Mouse (Mus musculus): ENCODE data around the gene Itga2. TPM values are rescaled to one million over a fixed set of nuclear protein-coding genes. Genes with fewer than 3 reads are reported as not detected.

Gene Itga2
- total and polyA plus RNA-seq, 3 experiments = not detected

- Histone ChIP-seq H3K27ac (ENCODE audit: insufficient read depth, low read depth) (no peak overlapping the region), H3K4me3 (replicated peaks in 1 of 3; ENCODE audit: low read depth in 2 of 3, low read length in 2 of 3, poor library complexity in 1 of 3) (no peak overlapping the region), H3K27me3 (replicated peaks) (no peaks in the 10 kb centered on the region), H3K9ac (ENCODE audit: insufficient read depth, low read depth) (no peak overlapping the region), H3K4me2 (ENCODE audit: insufficient read depth, low read depth, poor library complexity, severe bottlenecking) (peak overlapping the region; percentile 45; the same call in 1 of the 2 replicates), H3K79me2 (replicated peaks; ENCODE audit: control insufficient read depth, extremely low read depth, insufficient read depth, poor library complexity, severe bottlenecking) (no peaks in the 10 kb centered on the region), H3K4me1 (ENCODE audit: control insufficient read depth in 1 of 2, insufficient read depth in 2 of 2) (no peaks in the 10 kb centered on the region), H3K36me3 (replicated peaks in 1 of 2; ENCODE audit: control insufficient read depth in 1 of 2, insufficient read depth in 1 of 2, low read length in 1 of 2) (no peaks in the 10 kb centered on the region), H3K9me3 (replicated peaks; ENCODE audit: low read length) (no peaks in the 10 kb centered on the region)
- in situ Hi-C loops (cut with MboI; ENCODE audit: low pct_ligation_motif_present, low pct_unique_long_range_greater_than_20kb, low sequenced_read_pairs) (loop anchor here (5.0 kb wide), 1 partner anchor 137 kb away; no protein-coding TSS in a partner anchor), dilution Hi-C loops (cut with MboI; ENCODE audit: extremely low pct_ligation_motif_present, extremely low pct_unique_long_range_greater_than_20kb, low sequenced_read_pairs) (no loop called here)
- TF ChIP-seq MYC (IDR thresholded peaks at IDR 0.05; ENCODE audit: low read depth, low read length) = no peak
- TF ChIP-seq KAT2A (IDR thresholded peaks at IDR 0.05; ENCODE audit: insufficient replicate concordance, low read length) = no peak
- TF ChIP-seq ZNF384 (IDR thresholded peaks at IDR 0.05; ENCODE audit: low read depth, low read length) = no peak
- peak; percentile 58 to 98; a peak in 3 of 4 replicates for TF ChIP-seq CTCF (conservative IDR thresholded peaks at IDR 0.05 in 1 of 2, IDR thresholded peaks at IDR 0.05 in 1 of 2; ENCODE audit: low read depth in 2 of 2, low read length in 2 of 2)
- TF ChIP-seq HCFC1 (IDR thresholded peaks at IDR 0.05; ENCODE audit: low read depth, low read length) = no peak
- TF ChIP-seq USF1 (IDR thresholded peaks at IDR 0.05; ENCODE audit: low read depth, low read length) = no peak
- no peak for TF ChIP-seq MAZ (IDR thresholded peaks at IDR 0.05; ENCODE audit: low read depth, low read length)
- TF ChIP-seq RCOR1 (conservative IDR thresholded peaks at IDR 0.05; ENCODE audit: low read depth, low read length) = no peak
- no peak for TF ChIP-seq PAX5 (IDR thresholded peaks at IDR 0.05; ENCODE audit: low read length)
- no peak for TF ChIP-seq EP300 (IDR thresholded peaks at IDR 0.05; ENCODE audit: low read length)
- peak; percentile 11; the same call in 1 of the 2 replicates for TF ChIP-seq NELFE (IDR thresholded peaks at IDR 0.05; ENCODE audit: low read depth, low read length)
- 0 out of 2 replicates have a peak, but pooled peaks have one; percentile 7 for TF ChIP-seq MEF2A (IDR thresholded peaks at IDR 0.05; ENCODE audit: borderline replicate concordance, low read depth, low read length)
- no peak for TF ChIP-seq E2F4 (IDR thresholded peaks at IDR 0.05; ENCODE audit: insufficient replicate concordance, low read depth, low read length)
- TF ChIP-seq IRF4 (IDR thresholded peaks at IDR 0.05; ENCODE audit: low read depth, low read length) = no peak
- TF ChIP-seq RAD21 (IDR thresholded peaks at IDR 0.05; ENCODE audit: low read depth, low read length) = peak; percentile 98
- TF ChIP-seq CHD1 (IDR thresholded peaks at IDR 0.05; ENCODE audit: low read depth, low read length) = no peak
- no peak for TF ChIP-seq TCF12 (IDR thresholded peaks at IDR 0.05; ENCODE audit: low read depth, low read length)
- no peak for TF ChIP-seq CHD2 (IDR thresholded peaks at IDR 0.05; ENCODE audit: low read length)
- no peak for TF ChIP-seq BHLHE40 (IDR thresholded peaks at IDR 0.05; ENCODE audit: low read depth, low read length)
- no peak for TF ChIP-seq GABPA (IDR thresholded peaks at IDR 0.05; ENCODE audit: insufficient replicate concordance, low read depth, low read length)
- no peak for TF ChIP-seq ELF1 (IDR thresholded peaks at IDR 0.05; ENCODE audit: low read depth, low read length)
- no peak for TF ChIP-seq POLR2AphosphoS2 (IDR thresholded peaks at IDR 0.05; ENCODE audit: low read depth, low read length)
- TF ChIP-seq POLR2A (IDR thresholded peaks at IDR 0.05; ENCODE audit: low read depth, low read length) = no peak
- no peak for TF ChIP-seq MAX (IDR thresholded peaks at IDR 0.05; ENCODE audit: low read length)
- no peak for TF ChIP-seq MXI1 (IDR thresholded peaks at IDR 0.05; ENCODE audit: low read depth, low read length)
- TF ChIP-seq ZC3H11A (IDR thresholded peaks at IDR 0.05; ENCODE audit: low read depth, low read length) = peak; percentile 91
- 0 out of 2 replicates have a peak, but pooled peaks have one; percentile 2 for TF ChIP-seq SIN3A (IDR thresholded peaks at IDR 0.05; ENCODE audit: low read length)
- no peak for TF ChIP-seq ZMIZ1 (IDR thresholded peaks at IDR 0.05; ENCODE audit: low read depth, low read length)
- no peak for TF ChIP-seq MAFK (IDR thresholded peaks at IDR 0.05; ENCODE audit: insufficient replicate concordance, low read length)
- TF ChIP-seq SMC3 (IDR thresholded peaks at IDR 0.05; ENCODE audit: low read depth, low read length) = peak; percentile 96
- TF ChIP-seq USF2 (conservative IDR thresholded peaks at IDR 0.05; ENCODE audit: low read depth, low read length) = no peak
- no peak for TF ChIP-seq ZKSCAN1 (IDR thresholded peaks at IDR 0.05; ENCODE audit: borderline replicate concordance, low read depth, low read length)
- TF ChIP-seq ETS1 (conservative IDR thresholded peaks at IDR 0.05; ENCODE audit: low read depth, low read length) = no peak
- TF ChIP-seq JUN (IDR thresholded peaks at IDR 0.05; ENCODE audit: insufficient read depth, low read depth, low read length) = no peak
- TF ChIP-seq NRF1 (IDR thresholded peaks at IDR 0.05; ENCODE audit: low read depth, low read length) = no peak
- TF ChIP-seq UBTF (IDR thresholded peaks at IDR 0.05; ENCODE audit: low read depth, low read length) = no peak
- peak; percentile 76 for DNase-seq (ENCODE audit: extremely low read depth)
These were observed 32.3 kb upstream of the Itga2 start for GRCm38 (mm10) chr13:114964233-114964632.
